Mouse (Mus musculus) activated CD4-positive, CD25-positive, alpha-beta regulatory T cell, adult 4 months (primary cell): ENCODE data around the gene Spcs1. TPM values are rescaled to one million over a fixed set of nuclear protein-coding genes. Genes with fewer than 3 reads are reported as not detected.

Experiments used
- polyA plus RNA-seq, 2 experiments: library from polyadenylated mRNA; unstranded; fragments of 100-300 nt; shearing (Covaris generic); gene quantifications; one replicate each; pipeline ENCODE4 v1.2.1; 2017

The Spcs1 gene
- polyA plus RNA-seq, 2 experiments from 2014 or later: 322 to 323 TPM

Other genes starting within 250 kb of the Spcs1 start
- gene Tmem110, start 176.1 kb downstream of the Spcs1 start, polyA plus RNA-seq: 1 to 10 TPM; 4.9 to 5.7 TPM
- 1 to 10 TPM in 1 of 2 experiments, under 1 TPM in 1; 0.68 to 1.8 TPM for gene Mustn1, start 122.5 kb downstream of the Spcs1 start, polyA plus RNA-seq
- gene Itih4, start 115.2 kb downstream of the Spcs1 start, polyA plus RNA-seq: not detected
- not detected for gene Itih3, start 77.9 kb downstream of the Spcs1 start, polyA plus RNA-seq
- gene Itih1, start 58.4 kb downstream of the Spcs1 start, polyA plus RNA-seq: not detected
- gene Nek4, start 50.3 kb downstream of the Spcs1 start, polyA plus RNA-seq: 1 to 10 TPM; 4.6 to 6.6 TPM
- gene Glt8d1, start 272 bp downstream of the Spcs1 start, polyA plus RNA-seq: 1 to 10 TPM; 4.1 to 9.7 TPM
- 10 to 100 TPM; 41.0 to 51.7 TPM for gene Pbrm1, start 17.5 kb upstream of the Spcs1 start, polyA plus RNA-seq
- 10 to 100 TPM; 61.3 to 74.2 TPM for gene Gnl3, start 17.5 kb upstream of the Spcs1 start, polyA plus RNA-seq
- gene Smim4, start 127.3 kb upstream of the Spcs1 start, polyA plus RNA-seq: 100 to 1,000 TPM in 1 of 2 experiments, 10 to 100 TPM in 1; 76.4 to 122 TPM
- not detected for gene Nt5dc2, start 129.4 kb upstream of the Spcs1 start, polyA plus RNA-seq
- 1 to 10 TPM; 1.6 to 1.9 TPM for gene Stab1, start 167.0 kb upstream of the Spcs1 start, polyA plus RNA-seq
- gene Tnnc1, start 206.6 kb upstream of the Spcs1 start, polyA plus RNA-seq: not detected
- 100 to 1,000 TPM; 130 to 131 TPM for gene Nisch, start 215.3 kb upstream of the Spcs1 start, polyA plus RNA-seq
- not detected for gene Sema3g, start 216.2 kb upstream of the Spcs1 start, polyA plus RNA-seq
- gene Phf7, start 249.6 kb upstream of the Spcs1 start, polyA plus RNA-seq: 10 to 100 TPM; 10.7 to 12.9 TPM
- gene Bap1, start 249.8 kb upstream of the Spcs1 start, polyA plus RNA-seq: 10 to 100 TPM; 21.1 to 25.4 TPM